Mouse (Mus musculus): ENCODE data around the gene Fbxo36. TPM values are rescaled to one million over a fixed set of nuclear protein-coding genes. Genes with fewer than 3 reads are reported as not detected.

The Fbxo36 gene
- polyA plus RNA-seq, 1 experiment from 2014 or later: 10.1 TPM

- H3K27ac ChIP-seq: no peak overlapping the region
- no peak overlapping the region for H3K4me2 ChIP-seq
- H3K9me3 ChIP-seq: no peaks in the 10 kb centered on the region
- H3K9ac ChIP-seq (replicated peaks): no peak overlapping the region
- H3K27me3 ChIP-seq: no peaks in the 10 kb centered on the region
- H3K4me1 ChIP-seq (replicated peaks): 0 out of 2 replicates have a peak, but pooled peaks cover 5% of the 10 kb centered on the region
- no peak overlapping the region for H3K4me3 ChIP-seq (replicated peaks)
- WGBS: 59% methylated on average over 4 of the region's 4 CpGs
- ATAC-seq (ENCODE audit: insufficient number of reproducible peaks, insufficient read depth, low FRiP score, low TSS enrichment, low read depth): no peak
- H3K36me3 ChIP-seq: no peaks in the 10 kb centered on the region
Measured at GRCm38 (mm10) chr1:84872939-84873338, 33.3 kb downstream of the Fbxo36 start.

GRCm38 (mm10) chr1:84877590-84877989 lies 37.9 kb downstream of the Fbxo36 start:
- no peak for ATAC-seq (ENCODE audit: insufficient number of reproducible peaks, insufficient read depth, low FRiP score, low TSS enrichment, low read depth)
- H3K9ac ChIP-seq (replicated peaks): no peak overlapping the region
- no peaks in the 10 kb centered on the region for H3K9me3 ChIP-seq
- H3K4me1 ChIP-seq (replicated peaks): peaks cover 4% of the 10 kb centered on the region; the same call in 1 of the 2 replicates
- WGBS: 100% methylated on average over 2 of the region's 2 CpGs
- H3K4me2 ChIP-seq: no peak overlapping the region
- H3K4me3 ChIP-seq (replicated peaks): no peak overlapping the region
- no peak overlapping the region for H3K27ac ChIP-seq
- H3K27me3 ChIP-seq: no peaks in the 10 kb centered on the region
- no peaks in the 10 kb centered on the region for H3K36me3 ChIP-seq

DNA sequence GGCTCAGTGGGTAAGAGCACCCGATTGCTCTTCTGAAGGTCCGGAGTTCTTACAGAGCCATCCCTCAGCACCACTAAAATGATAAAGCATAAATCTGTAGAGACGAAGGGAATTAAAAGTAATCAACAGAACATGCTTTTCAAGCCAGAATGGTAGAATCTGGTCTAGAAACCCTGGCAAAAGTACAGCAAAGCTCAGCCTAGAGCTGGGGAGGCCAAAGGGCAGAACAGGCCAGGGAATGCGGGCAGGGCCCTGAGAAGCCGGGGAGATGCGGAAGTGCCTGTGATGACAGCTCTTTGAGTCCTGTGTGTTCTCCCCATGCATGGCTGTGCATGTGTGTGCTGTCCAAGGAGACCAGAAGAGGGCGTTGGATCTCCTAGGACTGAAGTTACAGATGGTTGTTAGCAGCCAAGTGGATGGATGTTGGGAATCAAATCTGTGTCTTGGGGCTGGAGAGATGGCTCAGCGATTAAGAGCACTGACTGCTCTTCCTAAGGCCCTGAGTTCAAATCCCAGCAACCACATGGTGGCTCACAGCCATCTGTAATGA lies 40.0 kb downstream of the Fbxo36 start:
- no peak overlapping the region for H3K9ac ChIP-seq (replicated peaks)
- H3K4me2 ChIP-seq: no peak overlapping the region
- H3K27ac ChIP-seq: no peak overlapping the region
- no peak overlapping the region for H3K4me3 ChIP-seq (replicated peaks)
- no peaks in the 10 kb centered on the region for H3K36me3 ChIP-seq
- no peak for ATAC-seq (ENCODE audit: insufficient number of reproducible peaks, insufficient read depth, low FRiP score, low TSS enrichment, low read depth)
- H3K9me3 ChIP-seq: no peaks in the 10 kb centered on the region
- H3K27me3 ChIP-seq: no peaks in the 10 kb centered on the region
- H3K4me1 ChIP-seq (replicated peaks): peaks cover 4% of the 10 kb centered on the region; the same call in 1 of the 2 replicates
- WGBS: 92% methylated on average over 8 of the region's 8 CpGs

GRCm38 (mm10) chr1:84881248-84882065 lies 41.8 kb downstream of the Fbxo36 start:
- Histone ChIP-seq H3K4me2 (no peak overlapping the region), H3K9ac (replicated peaks) (no peak overlapping the region), H3K36me3 (no peaks in the 10 kb centered on the region), H3K9me3 (no peaks in the 10 kb centered on the region), H3K27ac (no peak overlapping the region), H3K4me3 (replicated peaks) (no peak overlapping the region), H3K27me3 (no peaks in the 10 kb centered on the region), H3K4me1 (replicated peaks) (peaks cover 4% of the 10 kb centered on the region; the same call in 1 of the 2 replicates)
- no peak for ATAC-seq (ENCODE audit: insufficient number of reproducible peaks, insufficient read depth, low FRiP score, low TSS enrichment, low read depth)
- 73% methylated on average over 11 of the region's 11 CpGs for WGBS

GRCm38 (mm10) chr1:84882066-84882532 lies 42.5 kb downstream of the Fbxo36 start:
- no peaks in the 10 kb centered on the region for H3K9me3 ChIP-seq
- H3K4me3 ChIP-seq (replicated peaks): no peak overlapping the region
- no peak for ATAC-seq (ENCODE audit: insufficient number of reproducible peaks, insufficient read depth, low FRiP score, low TSS enrichment, low read depth)
- peaks cover 4% of the 10 kb centered on the region; the same call in 1 of the 2 replicates for H3K4me1 ChIP-seq (replicated peaks)
- no peaks in the 10 kb centered on the region for H3K27me3 ChIP-seq
- H3K9ac ChIP-seq (replicated peaks): no peak overlapping the region
- 39% methylated on average over 2 of the region's 2 CpGs for WGBS
- H3K36me3 ChIP-seq: no peaks in the 10 kb centered on the region
- no peak overlapping the region for H3K27ac ChIP-seq
- H3K4me2 ChIP-seq: no peak overlapping the region

GRCm38 (mm10) chr1:84882937-84883336 lies 43.3 kb downstream of the Fbxo36 start:
- H3K9ac ChIP-seq (replicated peaks): no peak overlapping the region
- no peaks in the 10 kb centered on the region for H3K36me3 ChIP-seq
- 95% methylated on average over 4 of the region's 4 CpGs for WGBS
- no peaks in the 10 kb centered on the region for H3K27me3 ChIP-seq
- no peak overlapping the region for H3K27ac ChIP-seq
- ATAC-seq (ENCODE audit: insufficient number of reproducible peaks, insufficient read depth, low FRiP score, low TSS enrichment, low read depth): no peak
- H3K4me2 ChIP-seq: no peak overlapping the region
- peaks cover 4% of the 10 kb centered on the region; the same call in 1 of the 2 replicates for H3K4me1 ChIP-seq (replicated peaks)
- H3K9me3 ChIP-seq: no peaks in the 10 kb centered on the region
- H3K4me3 ChIP-seq (replicated peaks): no peak overlapping the region

DNA sequence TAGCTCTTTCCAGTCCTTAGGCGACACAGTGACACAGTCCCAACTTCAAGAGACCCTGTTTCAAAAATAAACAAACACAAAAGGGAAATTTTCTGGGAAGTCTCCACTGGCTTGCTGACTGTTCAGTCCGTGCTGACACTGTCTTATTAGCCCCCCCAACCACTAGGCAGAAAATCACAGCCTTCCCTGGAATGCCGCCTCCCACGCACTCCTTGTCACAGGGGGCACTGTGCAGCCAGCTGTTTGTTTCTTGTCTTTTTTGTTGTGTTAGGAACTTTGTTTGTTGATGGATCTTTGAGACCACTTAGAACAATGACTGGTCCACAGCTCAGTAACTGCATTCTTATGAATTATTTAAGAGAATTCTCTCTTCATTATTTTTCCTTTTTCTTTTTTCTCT lies 44.2 kb downstream of the Fbxo36 start:
- no peaks in the 10 kb centered on the region for H3K27me3 ChIP-seq
- no peak for ATAC-seq (ENCODE audit: insufficient number of reproducible peaks, insufficient read depth, low FRiP score, low TSS enrichment, low read depth)
- H3K4me2 ChIP-seq: no peak overlapping the region
- WGBS: 75% methylated on average over 4 of the region's 4 CpGs
- peaks cover 4% of the 10 kb centered on the region; the same call in 1 of the 2 replicates for H3K4me1 ChIP-seq (replicated peaks)
- H3K9ac ChIP-seq (replicated peaks): no peak overlapping the region
- H3K36me3 ChIP-seq: no peaks in the 10 kb centered on the region
- H3K9me3 ChIP-seq: no peaks in the 10 kb centered on the region
- no peak overlapping the region for H3K4me3 ChIP-seq (replicated peaks)
- H3K27ac ChIP-seq: no peak overlapping the region

DNA sequence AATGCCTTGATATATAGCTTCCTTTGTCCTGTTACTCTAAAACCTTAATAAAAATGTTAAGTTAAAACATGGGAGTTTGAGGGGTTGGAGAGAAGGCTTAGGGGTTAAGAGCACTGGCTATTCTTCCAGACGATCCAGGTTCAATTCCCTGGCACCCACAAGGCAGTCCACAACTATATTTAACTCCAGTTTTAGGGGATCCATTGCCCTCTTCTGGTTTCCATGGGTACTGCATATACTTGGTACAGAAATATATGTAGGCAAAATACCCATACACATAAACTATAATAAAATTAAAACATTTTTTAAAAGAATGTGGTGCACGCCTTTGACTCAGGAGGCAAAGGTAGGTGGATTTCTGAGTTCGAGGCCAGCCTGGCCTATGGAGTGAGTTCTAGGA lies 45.5 kb downstream of the Fbxo36 start:
- Histone ChIP-seq H3K9ac (replicated peaks) (no peak overlapping the region), H3K27ac (no peak overlapping the region), H3K27me3 (no peaks in the 10 kb centered on the region), H3K4me3 (replicated peaks) (no peak overlapping the region), H3K9me3 (no peaks in the 10 kb centered on the region), H3K4me2 (no peak overlapping the region), H3K4me1 (replicated peaks) (peaks cover 4% of the 10 kb centered on the region; the same call in 1 of the 2 replicates), H3K36me3 (no peaks in the 10 kb centered on the region)
- no peak for ATAC-seq (ENCODE audit: insufficient number of reproducible peaks, insufficient read depth, low FRiP score, low TSS enrichment, low read depth)
- 84% methylated on average over 3 of the region's 3 CpGs for WGBS

GRCm38 (mm10) chr1:84885921-84886320 lies 46.3 kb downstream of the Fbxo36 start:
- H3K27me3 ChIP-seq: no peaks in the 10 kb centered on the region
- peaks cover 4% of the 10 kb centered on the region; the same call in 1 of the 2 replicates for H3K4me1 ChIP-seq (replicated peaks)
- 84% methylated on average over 6 of the region's 6 CpGs for WGBS
- no peak overlapping the region for H3K27ac ChIP-seq
- H3K9ac ChIP-seq (replicated peaks): no peak overlapping the region
- H3K4me2 ChIP-seq: no peak overlapping the region
- H3K4me3 ChIP-seq (replicated peaks): no peak overlapping the region
- no peaks in the 10 kb centered on the region for H3K36me3 ChIP-seq
- ATAC-seq (ENCODE audit: insufficient number of reproducible peaks, insufficient read depth, low FRiP score, low TSS enrichment, low read depth): no peak
- no peaks in the 10 kb centered on the region for H3K9me3 ChIP-seq

- H3K36me3 ChIP-seq: no peaks in the 10 kb centered on the region
- no peak for ATAC-seq (ENCODE audit: insufficient number of reproducible peaks, insufficient read depth, low FRiP score, low TSS enrichment, low read depth)
- no peak overlapping the region for H3K4me2 ChIP-seq
- no peak overlapping the region for H3K27ac ChIP-seq
- WGBS: 66% methylated on average over 8 of the region's 8 CpGs
- no peak overlapping the region for H3K9ac ChIP-seq (replicated peaks)
- no peaks in the 10 kb centered on the region for H3K27me3 ChIP-seq
- H3K4me1 ChIP-seq (replicated peaks): no peaks in the 10 kb centered on the region
- no peak overlapping the region for H3K4me3 ChIP-seq (replicated peaks)
- no peaks in the 10 kb centered on the region for H3K9me3 ChIP-seq
Measured at GRCm38 (mm10) chr1:84889330-84890004, 49.8 kb downstream of the Fbxo36 start.

DNA sequence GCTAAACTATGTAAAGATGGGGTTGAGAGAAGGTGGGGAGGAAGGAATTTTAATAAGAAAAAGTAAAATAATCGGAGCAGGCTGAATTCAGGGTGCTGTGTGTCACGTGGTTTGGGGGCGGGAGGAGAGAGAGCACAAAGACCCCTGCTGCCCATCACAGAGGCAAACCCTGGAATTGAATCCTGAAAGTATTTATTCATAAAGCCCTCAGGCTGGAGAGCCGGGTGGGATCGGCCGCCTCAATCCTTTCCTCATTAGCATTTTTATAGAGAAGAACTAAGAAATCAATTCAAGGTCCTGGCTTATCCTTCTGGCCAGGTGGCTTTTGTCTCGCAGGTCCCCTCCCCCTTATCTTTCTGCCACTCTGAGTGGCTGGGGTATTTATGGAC lies 50.4 kb downstream of the Fbxo36 start:
- H3K4me2 ChIP-seq: no peak overlapping the region
- H3K27me3 ChIP-seq: no peaks in the 10 kb centered on the region
- no peaks in the 10 kb centered on the region for H3K36me3 ChIP-seq
- WGBS: 37% methylated on average over 7 of the region's 7 CpGs
- no peak overlapping the region for H3K27ac ChIP-seq
- H3K9ac ChIP-seq (replicated peaks): no peak overlapping the region
- no peaks in the 10 kb centered on the region for H3K9me3 ChIP-seq
- H3K4me3 ChIP-seq (replicated peaks): no peak overlapping the region
- no peaks in the 10 kb centered on the region for H3K4me1 ChIP-seq (replicated peaks)
- ATAC-seq (ENCODE audit: insufficient number of reproducible peaks, insufficient read depth, low FRiP score, low TSS enrichment, low read depth): no peak
